Mouse (Mus musculus) hindbrain, embryonic 12.5 days (tissue): ENCODE data around the gene Leng9. TPM values are rescaled to one million over a fixed set of nuclear protein-coding genes. Genes with fewer than 3 reads are reported as not detected.

ENCODE experiments used
- ATAC-seq: fragments of 200-750 bp; cut with Nextera tagmentation; 2 replicates; pipeline ENCODE4 v1.8.0; 2017; ENCODE audit warnings: moderate TSS enrichment; ENCODE audit not compliant: low FRiP score
- H3K27ac ChIP-seq: fragments of 300-500 bp; sonication (generic); 2 replicates; pipeline ENCODE4 v1.5.1; 2016; ENCODE audit warnings: mild to moderate bottlenecking
- H3K27me3 ChIP-seq: fragments of 300-500 bp; sonication (generic); 2 replicates; pipeline ENCODE4 v1.6.1; 2016; ENCODE audit warnings: mild to moderate bottlenecking
- H3K36me3 ChIP-seq: fragments of 300-500 bp; sonication (generic); 2 replicates; pipeline ENCODE4 v1.6.1; 2016; ENCODE audit warnings: mild to moderate bottlenecking
- H3K4me1 ChIP-seq: fragments of 300-500 bp; sonication (generic); 2 replicates; pipeline ENCODE4 v1.6.1; 2016
- H3K4me2 ChIP-seq: fragments of 300-500 bp; sonication (generic); replicated peaks from 2 replicates; pipeline ENCODE4 v1.6.1; 2016; ENCODE audit warnings: mild to moderate bottlenecking
- H3K4me3 ChIP-seq: fragments of 300-500 bp; sonication (generic); 2 replicates; pipeline ENCODE4 v1.5.1; 2016; ENCODE audit warnings: mild to moderate bottlenecking
- H3K9ac ChIP-seq: fragments of 300-500 bp; sonication (generic); 2 replicates; pipeline ENCODE4 v1.6.1; 2016; ENCODE audit warnings: mild to moderate bottlenecking, moderate library complexity
- H3K9me3 ChIP-seq: fragments of 300-500 bp; sonication (generic); replicated peaks from 2 replicates; pipeline ENCODE4 v1.6.1; 2016; ENCODE audit warnings: mild to moderate bottlenecking
- WGBS: fragments of 180-500 bp; shearing (Covaris S2); methylation state at CpG from one replicate; pipeline ENCODE4 v1.1.7; 2016; 5-methylcytosine and 5-hydroxymethylcytosine counted together
- polyA plus RNA-seq: library from polyadenylated mRNA; unstranded; fragments of >200 nt; fragmentation: Nextera tagmentation; extraction: Ambion mirVana; gene quantifications from 2 replicates; pipeline ENCODE4 v1.2.1, GENCODE M21; 2016

Leng9 gene
- polyA plus RNA-seq, 1 experiment from 2014 or later, result 3.6 TPM

DNA sequence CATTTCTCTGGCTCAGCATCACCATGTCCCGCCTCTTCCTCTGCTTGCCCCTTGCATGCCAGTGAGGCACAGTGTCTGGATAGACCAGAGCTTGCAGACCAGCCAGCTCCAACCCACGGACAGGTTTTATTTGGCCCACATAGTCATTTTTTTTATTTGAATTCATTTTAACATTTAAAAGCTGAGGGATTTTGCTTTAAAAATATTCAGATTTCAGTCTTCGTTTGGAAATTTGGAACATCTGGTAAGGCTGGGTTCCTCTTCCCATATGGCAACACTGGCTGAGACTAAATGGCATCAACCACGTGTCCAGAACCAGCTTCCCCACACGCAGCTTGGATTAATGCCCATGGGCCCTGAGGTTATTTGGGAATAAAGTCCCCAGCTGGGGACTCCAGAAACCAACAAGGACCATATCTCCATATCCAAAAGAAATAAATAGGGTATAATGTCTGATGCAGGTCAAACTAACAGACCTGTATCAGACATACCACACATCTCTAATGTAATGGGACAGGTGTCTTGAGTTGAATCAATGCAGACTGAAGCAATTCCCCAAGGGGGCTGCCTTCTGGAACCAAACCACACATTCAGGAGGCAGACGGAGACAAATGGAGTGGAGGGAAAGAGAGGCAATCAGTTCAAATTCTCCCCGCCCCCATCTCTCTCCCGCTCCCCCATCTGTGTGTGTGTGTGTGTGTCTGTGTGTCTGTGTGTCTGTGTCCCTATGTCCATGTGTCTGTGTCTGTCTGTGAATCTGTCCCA lies 32.9 kb downstream of the Leng9 start:
- Histone ChIP-seq H3K9me3 (no peaks in the 10 kb centered on the region), H3K4me1 (peaks cover 30% of the 10 kb centered on the region), H3K27me3 (peaks cover 11% of the 10 kb centered on the region; the same call in 1 of the 2 replicates), H3K4me2 (no peak overlapping the region), H3K4me3 (no peak overlapping the region), H3K27ac (no peak overlapping the region), H3K36me3 (no peaks in the 10 kb centered on the region), H3K9ac (no peak overlapping the region)
- ATAC-seq, result no peak
- 62% methylated on average over 8 of the region's 8 CpGs for WGBS

- Histone ChIP-seq H3K4me1 (no peaks in the 10 kb centered on the region), H3K27me3 (no peaks in the 10 kb centered on the region), H3K27ac (peak overlapping the region; percentile 40; the same call in 1 of the 2 replicates), H3K4me3 (no peak overlapping the region), H3K9me3 (no peaks in the 10 kb centered on the region), H3K9ac (no peak overlapping the region), H3K36me3 (no peaks in the 10 kb centered on the region), H3K4me2 (no peak overlapping the region)
- no peak for ATAC-seq
- 55% methylated on average over 3 of the region's 3 CpGs for WGBS
Observed at GRCm38 (mm10) chr7:4111766-4112165, 38.4 kb downstream of the Leng9 start.

GRCm38 (mm10) chr7:4103411-4103810 lies 46.8 kb downstream of the Leng9 start:
- 19% methylated on average over 4 of the region's 4 CpGs for WGBS
- Histone ChIP-seq H3K4me3 (no peak overlapping the region), H3K27me3 (no peaks in the 10 kb centered on the region), H3K4me2 (no peak overlapping the region), H3K4me1 (no peaks in the 10 kb centered on the region), H3K9ac (no peak overlapping the region), H3K9me3 (no peaks in the 10 kb centered on the region), H3K36me3 (no peaks in the 10 kb centered on the region), H3K27ac (no peak overlapping the region)
- ATAC-seq, result no peak

- no peak overlapping the region for H3K4me2 ChIP-seq
- no peaks in the 10 kb centered on the region for H3K36me3 ChIP-seq
- H3K4me3 ChIP-seq, result no peak overlapping the region
- no peaks in the 10 kb centered on the region for H3K4me1 ChIP-seq
- no peak overlapping the region for H3K9ac ChIP-seq
- H3K9me3 ChIP-seq, result no peaks in the 10 kb centered on the region
- ATAC-seq, result no peak
- H3K27ac ChIP-seq, result no peak overlapping the region
- WGBS, result 86% methylated on average over 5 of the region's 5 CpGs
- H3K27me3 ChIP-seq, result no peaks in the 10 kb centered on the region
Observed at GRCm38 (mm10) chr7:4101144-4101543, 49.0 kb downstream of the Leng9 start.

DNA sequence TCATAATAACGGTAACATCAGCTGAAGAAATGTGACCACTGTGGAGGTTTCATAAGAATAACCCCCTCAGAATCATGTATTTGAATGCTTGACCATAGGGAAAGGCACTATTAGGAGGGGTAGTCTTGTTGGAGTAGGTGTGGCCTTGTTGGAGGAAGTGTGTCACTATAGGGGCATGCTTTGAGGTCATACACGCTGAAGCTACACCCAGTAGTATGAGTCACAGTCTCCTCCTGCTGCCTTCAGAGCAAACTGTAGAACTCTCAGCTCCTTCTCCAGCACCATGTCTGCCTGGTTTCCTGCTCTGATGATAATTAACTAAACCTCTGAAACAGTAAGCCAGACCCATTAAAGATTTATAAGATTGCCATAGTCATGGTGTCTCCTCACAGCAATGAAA lies 51.3 kb downstream of the Leng9 start:
- Histone ChIP-seq H3K27ac (no peak overlapping the region), H3K9ac (no peak overlapping the region), H3K4me2 (no peak overlapping the region), H3K4me1 (no peaks in the 10 kb centered on the region), H3K36me3 (no peaks in the 10 kb centered on the region), H3K27me3 (no peaks in the 10 kb centered on the region), H3K4me3 (no peak overlapping the region), H3K9me3 (no peaks in the 10 kb centered on the region)
- WGBS, result 82% methylated on average over 2 of the region's 2 CpGs
- ATAC-seq, result no peak

GRCm38 (mm10) chr7:4098301-4098700 lies 51.9 kb downstream of the Leng9 start:
- H3K4me3 ChIP-seq, result no peak overlapping the region
- H3K4me2 ChIP-seq, result no peak overlapping the region
- H3K9ac ChIP-seq, result no peak overlapping the region
- H3K9me3 ChIP-seq, result no peaks in the 10 kb centered on the region
- no peak for ATAC-seq
- H3K27me3 ChIP-seq, result no peaks in the 10 kb centered on the region
- H3K36me3 ChIP-seq, result no peaks in the 10 kb centered on the region
- H3K27ac ChIP-seq, result no peak overlapping the region
- WGBS, result 83% methylated on average over 2 of the region's 2 CpGs
- no peaks in the 10 kb centered on the region for H3K4me1 ChIP-seq

Other genes starting within 250 kb of the Leng9 start
- gene Lilra6, start 234.9 kb downstream of the Leng9 start, polyA plus RNA-seq, result not detected in 2 replicates
- 1.8 and 2.4 TPM in 2 replicates for gene Lair1, start 87.2 kb downstream of the Leng9 start, polyA plus RNA-seq
- gene Ttyh1, start 31.0 kb downstream of the Leng9 start, polyA plus RNA-seq, result 108 and 110 TPM in 2 replicates
- gene Leng8, start 13.3 kb downstream of the Leng9 start, polyA plus RNA-seq, result 115 and 118 TPM in 2 replicates
- gene Cdc42ep5, start 14.5 kb upstream of the Leng9 start, polyA plus RNA-seq, result 24.2 and 25.7 TPM in 2 replicates
- gene Lilra5, start 87.4 kb upstream of the Leng9 start, polyA plus RNA-seq, result not detected in 2 replicates
- not detected in 2 replicates for gene Ncr1, start 187.3 kb upstream of the Leng9 start, polyA plus RNA-seq
- 0.22 and 0.40 TPM in 2 replicates for gene Gp6, start 247.4 kb upstream of the Leng9 start, polyA plus RNA-seq